Mouse (Mus musculus) intestine, embryonic 16.5 days (tissue): ENCODE data around the gene Hist2h3c1. TPM values are rescaled to one million over a fixed set of nuclear protein-coding genes. Genes with fewer than 3 reads are reported as not detected.
A peak's percentile ranks its signal among the peaks of the same experiment; 100 is the strongest.
"Not testable (repeated sequence)": the region's sequence is repeated elsewhere in the genome, so short reads cannot be mapped to it uniquely, and the experiment has no call there.

Source experiments
- ATAC-seq: fragments of 200-750 bp; cut with Nextera tagmentation; 2 replicates; pipeline ENCODE4 v1.8.0; 2017; ENCODE audit warnings: moderate TSS enrichment, moderate library complexity
- H3K27ac ChIP-seq: fragments of 300-500 bp; sonication (generic); 2 replicates; pipeline ENCODE4 v1.5.1; 2014; ENCODE audit warnings: mild to moderate bottlenecking, low read length
- H3K27me3 ChIP-seq: fragments of 300-500 bp; sonication (generic); replicated peaks from 2 replicates; pipeline ENCODE4 v1.6.1; 2014; ENCODE audit warnings: low read length, control low read depth, mixed read lengths; ENCODE audit not compliant: control insufficient read depth, insufficient read depth
- H3K36me3 ChIP-seq: fragments of 300-500 bp; sonication (generic); 2 replicates; pipeline ENCODE4 v1.6.1; 2014; ENCODE audit warnings: low read length, control low read depth; ENCODE audit not compliant: control insufficient read depth, insufficient read depth
- H3K4me1 ChIP-seq: fragments of 300-500 bp; sonication (generic); 2 replicates; pipeline ENCODE4 v1.6.1; 2014; ENCODE audit warnings: low read length, control low read depth, mixed read lengths; ENCODE audit not compliant: control insufficient read depth, insufficient read depth
- H3K4me2 ChIP-seq: fragments of 300-500 bp; sonication (generic); 2 replicates; pipeline ENCODE4 v1.6.1; 2014; ENCODE audit warnings: low read depth, low read length, control low read depth
- H3K4me3 ChIP-seq: fragments of 300-500 bp; sonication (generic); 2 replicates; pipeline ENCODE4 v1.5.1; 2014; ENCODE audit warnings: mild to moderate bottlenecking, low read length
- H3K9ac ChIP-seq: fragments of 300-500 bp; sonication (generic); 2 replicates; pipeline ENCODE4 v1.6.1; 2014; ENCODE audit warnings: low read depth, low read length
- H3K9me3 ChIP-seq: fragments of 300-500 bp; sonication (generic); 2 replicates; pipeline ENCODE4 v1.6.1; 2016; ENCODE audit warnings: low read length, control low read depth; ENCODE audit not compliant: control insufficient read depth
- WGBS: fragments of 180-500 bp; shearing (Covaris S2); extraction: QIAGEN DNeasy Blood & Tissue Kit; methylation state at CpG from one replicate; pipeline ENCODE4 v1.1.7; 2014; 5-methylcytosine and 5-hydroxymethylcytosine counted together
- polyA plus RNA-seq: library from polyadenylated mRNA; unstranded; fragments of >200 nt; fragmentation: Nextera tagmentation; extraction: Ambion mirVana; gene quantifications from 2 replicates; pipeline ENCODE4 v1.2.1, GENCODE M21; 2015

The Hist2h3c1 gene
- polyA plus RNA-seq, 1 experiment from 2014 or later, result 1.8 TPM

DNA sequence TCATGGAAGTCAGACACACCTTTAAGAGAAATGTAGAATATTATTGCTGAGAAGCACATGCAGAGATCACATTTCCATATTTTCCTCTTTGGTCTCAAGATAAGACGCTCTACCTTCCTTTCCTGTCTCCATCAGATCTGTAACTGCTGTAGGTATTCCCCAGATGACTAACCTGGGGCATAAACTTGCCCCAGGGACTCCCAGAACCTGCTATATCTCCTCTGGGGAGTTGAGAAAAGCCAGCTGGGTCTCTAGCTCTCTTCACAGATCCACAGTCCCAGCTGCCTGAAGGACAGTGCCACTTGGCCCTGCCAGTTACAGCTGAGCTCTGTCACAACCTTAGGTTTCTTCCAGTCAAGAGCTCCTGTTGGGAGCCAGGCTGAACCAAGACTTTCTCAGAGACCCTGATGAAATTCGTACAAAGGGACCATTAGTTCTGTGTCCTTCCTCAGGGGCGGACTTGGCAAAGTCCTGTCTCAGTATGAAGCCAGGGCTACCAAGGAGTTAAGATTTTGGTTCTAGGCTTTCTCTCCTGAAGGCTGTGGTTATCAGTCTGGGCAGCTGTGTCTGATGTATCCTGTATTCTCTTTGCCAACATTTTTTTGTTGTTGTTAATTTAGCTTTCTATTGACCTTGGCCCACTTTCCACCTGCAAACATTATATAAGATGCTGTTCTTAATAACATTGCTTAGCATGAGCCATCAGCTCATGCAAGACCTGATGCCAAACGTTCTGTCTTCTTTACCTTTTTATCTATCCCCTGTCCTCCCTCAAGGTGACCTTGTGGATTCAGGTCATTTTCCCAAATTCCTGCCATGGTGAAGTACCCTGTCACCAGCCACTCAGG, 15.4 kb upstream of the Hist2h3c1 start:
- WGBS, result 79% methylated on average over 4 of the region's 4 CpGs
- H3K27ac ChIP-seq, result no peak overlapping the region

DNA sequence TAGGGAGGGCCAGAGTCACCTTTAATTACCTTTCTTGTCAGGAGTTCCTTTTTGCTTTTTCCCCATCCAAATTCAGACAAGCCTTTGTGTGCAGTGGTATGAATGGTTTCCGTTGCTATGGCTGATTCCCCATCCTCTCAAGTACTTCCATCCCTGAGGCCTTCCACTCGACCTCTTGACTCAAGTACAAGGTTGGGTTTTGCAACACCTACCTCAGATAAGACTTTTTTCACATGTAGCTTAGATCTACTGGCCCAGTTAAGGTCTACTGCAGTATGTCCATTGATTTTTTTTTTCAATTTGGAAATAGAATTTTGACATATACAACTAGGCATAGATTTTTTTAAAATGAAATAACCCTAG, 14.7 kb upstream of the Hist2h3c1 start:
- peaks cover under 1% of the 10 kb centered on the region; the same call in 1 of the 2 replicates for H3K4me1 ChIP-seq
- H3K27me3 ChIP-seq, result no peaks in the 10 kb centered on the region
- 64% methylated on average over 2 of the region's 2 CpGs for WGBS
- H3K9ac ChIP-seq, result no peak overlapping the region
- no peak for ATAC-seq
- H3K36me3 ChIP-seq, result no peaks in the 10 kb centered on the region
- no peak overlapping the region for H3K27ac ChIP-seq
- no peak overlapping the region for H3K4me2 ChIP-seq
- H3K4me3 ChIP-seq, result no peak overlapping the region
- H3K9me3 ChIP-seq, result no peaks in the 10 kb centered on the region

More for the DNA sequence above, 15.4 kb upstream of the Hist2h3c1 start:
- no peak overlapping the region for H3K4me2 ChIP-seq
- H3K27me3 ChIP-seq, result no peaks in the 10 kb centered on the region
- H3K36me3 ChIP-seq, result no peaks in the 10 kb centered on the region
- H3K4me1 ChIP-seq, result no peaks in the 10 kb centered on the region
- no peak overlapping the region for H3K4me3 ChIP-seq
- no peaks in the 10 kb centered on the region for H3K9me3 ChIP-seq
- ATAC-seq, result no peak
- no peak overlapping the region for H3K9ac ChIP-seq

DNA sequence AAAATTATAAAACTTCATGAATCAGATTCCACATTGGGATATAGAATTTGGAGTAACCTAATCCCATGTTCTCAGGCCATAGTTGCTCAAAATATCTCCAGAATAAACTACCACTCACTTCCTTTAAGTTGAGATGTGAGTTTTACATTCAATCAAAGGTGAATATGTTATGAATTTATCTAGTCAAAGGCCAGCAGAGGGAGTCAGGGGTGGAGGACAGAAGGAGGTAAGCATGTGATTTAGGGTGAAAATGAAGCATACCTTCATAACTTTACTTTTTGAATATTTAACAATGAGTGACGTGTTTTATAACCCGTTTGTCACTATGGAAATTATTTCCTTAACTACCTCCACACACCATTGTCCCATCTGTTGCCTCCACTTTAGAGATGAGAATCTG, 11.6 kb upstream of the Hist2h3c1 start:
- H3K27ac ChIP-seq, result no peak overlapping the region
- no peaks in the 10 kb centered on the region for H3K9me3 ChIP-seq
- no peak overlapping the region for H3K4me3 ChIP-seq
- no peaks in the 10 kb centered on the region for H3K36me3 ChIP-seq
- ATAC-seq, result no peak
- H3K4me1 ChIP-seq, result peaks cover 10% of the 10 kb centered on the region
- H3K27me3 ChIP-seq, result no peaks in the 10 kb centered on the region
- H3K9ac ChIP-seq, result no peak overlapping the region
- 90% methylated on average over 2 of the region's 2 CpGs for WGBS
- no peak overlapping the region for H3K4me2 ChIP-seq

DNA sequence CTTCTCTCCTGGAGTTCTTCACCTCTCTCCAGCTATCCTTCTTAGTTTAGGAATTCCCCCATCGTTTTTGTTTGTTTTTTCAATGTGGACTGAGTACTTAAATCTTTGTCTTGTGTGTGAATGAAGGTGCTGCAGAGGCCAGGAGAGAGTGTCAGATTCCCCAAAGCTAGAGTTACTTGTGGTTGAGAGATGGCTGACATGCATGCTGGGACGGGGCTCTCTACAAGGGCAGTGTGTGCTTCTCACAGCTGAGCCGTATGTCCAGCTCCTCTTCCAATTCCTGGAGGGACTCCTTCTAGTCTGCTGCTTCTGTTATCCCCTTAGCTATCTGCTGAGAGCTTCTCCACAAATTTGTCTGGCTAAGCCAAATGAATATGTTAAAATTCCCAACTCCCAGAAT, 10.6 kb upstream of the Hist2h3c1 start:
- H3K4me3 ChIP-seq, result no peak overlapping the region
- H3K9ac ChIP-seq, result no peak overlapping the region
- H3K36me3 ChIP-seq, result no peaks in the 10 kb centered on the region
- H3K27me3 ChIP-seq, result no peaks in the 10 kb centered on the region
- peaks cover 11% of the 10 kb centered on the region for H3K4me1 ChIP-seq
- H3K4me2 ChIP-seq, result no peak overlapping the region
- H3K27ac ChIP-seq, result no peak overlapping the region
- H3K9me3 ChIP-seq, result no peaks in the 10 kb centered on the region
- WGBS, result 46% methylated on average over 3 of the region's 3 CpGs
- ATAC-seq, result no peak

DNA sequence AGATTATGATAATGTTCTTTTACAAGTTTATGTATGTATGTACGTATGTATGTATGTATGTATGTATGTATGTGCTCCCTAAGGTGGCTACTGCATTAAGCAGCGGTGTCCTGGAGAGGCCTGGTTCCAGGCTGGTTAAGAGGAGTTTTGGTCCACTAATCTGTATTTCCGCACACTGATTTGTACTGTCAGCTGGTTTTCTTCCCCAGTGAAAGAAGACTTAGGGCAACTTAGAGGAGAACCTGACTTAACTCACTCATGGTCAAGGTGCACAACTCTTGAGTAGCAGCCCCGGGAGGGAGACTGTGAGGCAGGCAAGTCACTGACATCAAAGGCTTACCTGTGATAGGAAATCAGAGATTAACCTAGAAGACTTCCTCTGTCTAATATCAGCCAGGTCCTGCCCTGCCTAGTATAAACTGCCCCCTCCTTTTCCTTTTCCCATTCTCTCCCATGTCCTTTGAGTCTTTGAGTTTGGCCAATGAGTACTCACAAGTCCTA, 9.6 kb upstream of the Hist2h3c1 start:
- WGBS, result 74% methylated on average over 4 of the region's 4 CpGs
- ATAC-seq, result no peak
- no peaks in the 10 kb centered on the region for H3K36me3 ChIP-seq
- H3K27me3 ChIP-seq, result no peaks in the 10 kb centered on the region
- peak overlapping the region; percentile 71 for H3K4me2 ChIP-seq
- peaks cover 12% of the 10 kb centered on the region for H3K4me1 ChIP-seq
- no peaks in the 10 kb centered on the region for H3K9me3 ChIP-seq
- peak overlapping the region; percentile 55 for H3K4me3 ChIP-seq
- H3K9ac ChIP-seq, result peak overlapping the region; percentile 65
- H3K27ac ChIP-seq, result peak overlapping the region; percentile 72

DNA sequence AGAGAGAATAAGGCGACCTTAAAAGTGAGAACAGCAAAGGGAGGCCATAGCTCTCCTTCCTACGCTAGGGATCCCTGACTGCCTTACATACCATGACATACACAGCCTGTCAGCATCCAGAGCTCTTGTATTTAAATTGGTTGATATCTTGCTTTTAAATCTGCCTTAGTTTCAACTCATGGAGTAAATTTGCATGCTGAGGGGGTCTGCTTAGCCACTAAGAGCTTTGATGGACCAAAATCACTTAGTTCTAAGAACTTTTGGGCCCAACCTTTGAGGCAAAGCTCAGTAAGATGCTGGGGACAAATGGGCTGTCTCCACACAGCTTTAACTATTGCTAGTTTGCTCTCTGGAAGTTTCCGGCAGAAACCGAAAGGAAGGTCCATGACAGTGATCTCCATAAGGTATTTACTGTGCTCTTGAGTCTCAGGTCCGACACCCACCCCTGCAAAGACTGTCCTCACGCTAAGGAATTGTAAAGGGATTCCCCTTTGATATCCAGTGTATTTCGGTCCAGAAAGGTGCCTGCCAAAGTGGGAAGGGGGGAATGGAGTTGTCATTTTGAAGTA, 9.1 kb upstream of the Hist2h3c1 start:
- H3K4me3 ChIP-seq, result peak overlapping the region; percentile 55
- peak overlapping the region; percentile 72 for H3K27ac ChIP-seq
- peaks cover 12% of the 10 kb centered on the region for H3K4me1 ChIP-seq
- no peaks in the 10 kb centered on the region for H3K36me3 ChIP-seq
- H3K9me3 ChIP-seq, result no peaks in the 10 kb centered on the region
- ATAC-seq, result no peak
- 14% methylated on average over 7 of the region's 7 CpGs for WGBS
- H3K27me3 ChIP-seq, result no peaks in the 10 kb centered on the region
- peak overlapping the region; percentile 65 for H3K9ac ChIP-seq
- peak overlapping the region; percentile 71 for H3K4me2 ChIP-seq

DNA sequence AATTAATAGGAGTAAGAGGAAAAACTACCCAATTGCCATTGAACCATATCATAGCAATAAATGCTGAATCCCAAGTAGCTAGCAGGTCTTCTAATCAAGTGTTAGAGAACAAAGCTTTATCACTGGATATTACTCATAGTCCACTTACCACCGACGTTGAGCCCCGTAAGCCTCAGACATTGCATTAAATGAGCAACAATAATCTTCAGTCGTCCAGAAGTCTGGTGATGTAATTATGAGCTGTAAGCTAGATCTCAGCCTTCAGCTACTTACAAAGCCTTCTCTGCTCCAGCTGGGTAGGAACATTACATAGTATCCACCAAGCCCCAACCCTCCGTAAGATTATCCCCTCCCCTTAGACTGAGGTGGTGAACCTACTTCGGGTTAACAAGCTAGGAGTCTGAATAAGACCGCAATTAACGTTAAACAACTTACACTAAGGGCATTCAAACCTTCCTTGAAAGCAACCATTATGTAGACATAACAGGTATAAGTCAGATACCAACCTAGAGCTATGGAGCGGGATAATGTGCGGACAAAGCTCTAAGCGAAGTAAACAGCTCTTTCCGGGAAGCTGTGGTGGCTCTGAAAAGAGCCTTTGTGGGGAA, 8.5 kb upstream of the Hist2h3c1 start:
- Histone ChIP-seq H3K9me3 (no peaks in the 10 kb centered on the region), H3K36me3 (no peaks in the 10 kb centered on the region), H3K4me1 (peaks cover 12% of the 10 kb centered on the region), H3K9ac (peak overlapping the region; percentile 65), H3K27me3 (no peaks in the 10 kb centered on the region), H3K4me3 (peak overlapping the region; percentile 55), H3K27ac (peak overlapping the region; percentile 72), H3K4me2 (peak overlapping the region; percentile 71)
- 0% methylated on average over 12 of the region's 12 CpGs for WGBS
- ATAC-seq, result no peak

DNA sequence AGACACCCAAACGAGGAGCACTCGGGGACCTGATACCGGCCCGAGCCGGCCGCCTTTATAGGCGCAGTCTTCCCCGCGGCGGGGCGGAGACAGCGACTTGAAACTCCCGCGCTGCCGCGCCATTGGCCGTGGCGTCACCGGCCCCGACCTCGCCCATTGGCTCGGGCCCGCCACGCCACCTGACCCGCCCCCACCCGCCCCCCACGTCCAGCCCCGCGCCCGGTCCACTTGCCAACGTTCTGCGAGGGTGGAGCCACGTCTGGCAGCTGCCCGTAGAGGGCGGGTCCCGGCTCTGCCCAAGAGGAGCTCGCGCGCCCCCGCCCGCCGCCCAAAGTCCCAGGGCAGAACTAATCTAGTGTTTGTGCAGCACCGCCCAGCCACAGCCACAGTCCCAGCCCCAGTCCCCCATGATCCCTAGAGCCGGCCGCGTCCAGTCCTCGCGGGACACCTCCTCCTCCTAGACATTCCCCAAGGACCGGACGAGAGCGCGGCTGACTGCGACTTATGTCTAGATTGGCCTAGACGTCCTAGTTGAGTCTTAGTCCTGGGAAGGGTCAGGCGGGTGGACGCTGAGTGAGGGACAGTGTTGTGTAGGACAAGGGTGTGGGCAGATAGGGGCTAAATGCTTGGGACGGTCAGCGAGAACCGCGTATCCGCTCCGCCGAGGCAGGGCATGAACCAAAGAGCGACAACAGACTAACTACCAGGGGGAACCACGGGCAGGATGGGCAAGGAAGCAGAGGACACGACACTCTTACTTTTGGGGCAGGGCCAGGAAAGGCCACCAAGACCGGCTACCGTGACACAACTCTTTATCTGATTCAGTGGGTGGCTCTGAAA, 7.3 kb upstream of the Hist2h3c1 start, which contains the start of gene Hist2h3c2:
Gene Hist2h3c2 (minus strand): TSS at position 174 of the 840 bp plus-strand sequence.
- H3K36me3 ChIP-seq, H3K27me3 ChIP-seq, H3K9me3 ChIP-seq: not testable (repeated sequence)
- ATAC-seq, result peak; percentile 92
- peak within 1 kb of the TSS; percentile 65 for H3K9ac ChIP-seq
- H3K27ac ChIP-seq, result peak within 1 kb of the TSS; percentile 72
- WGBS, result 0% methylated on average over 18 of the region's 68 CpGs
- H3K4me3 ChIP-seq, result peak within 1 kb of the TSS; percentile 55
- peaks cover 18% of the 10 kb centered on the region for H3K4me1 ChIP-seq
- H3K4me2 ChIP-seq, result peak within 1 kb of the TSS; percentile 71
